Mouse (Mus musculus): ENCODE data around the gene Fen1. TPM values are rescaled to one million over a fixed set of nuclear protein-coding genes. Genes with fewer than 3 reads are reported as not detected.

Gene Fen1
- polyA plus RNA-seq (2012; rRNA removed) = 3.4 and 3.7 TPM in 2 replicates

DNA sequence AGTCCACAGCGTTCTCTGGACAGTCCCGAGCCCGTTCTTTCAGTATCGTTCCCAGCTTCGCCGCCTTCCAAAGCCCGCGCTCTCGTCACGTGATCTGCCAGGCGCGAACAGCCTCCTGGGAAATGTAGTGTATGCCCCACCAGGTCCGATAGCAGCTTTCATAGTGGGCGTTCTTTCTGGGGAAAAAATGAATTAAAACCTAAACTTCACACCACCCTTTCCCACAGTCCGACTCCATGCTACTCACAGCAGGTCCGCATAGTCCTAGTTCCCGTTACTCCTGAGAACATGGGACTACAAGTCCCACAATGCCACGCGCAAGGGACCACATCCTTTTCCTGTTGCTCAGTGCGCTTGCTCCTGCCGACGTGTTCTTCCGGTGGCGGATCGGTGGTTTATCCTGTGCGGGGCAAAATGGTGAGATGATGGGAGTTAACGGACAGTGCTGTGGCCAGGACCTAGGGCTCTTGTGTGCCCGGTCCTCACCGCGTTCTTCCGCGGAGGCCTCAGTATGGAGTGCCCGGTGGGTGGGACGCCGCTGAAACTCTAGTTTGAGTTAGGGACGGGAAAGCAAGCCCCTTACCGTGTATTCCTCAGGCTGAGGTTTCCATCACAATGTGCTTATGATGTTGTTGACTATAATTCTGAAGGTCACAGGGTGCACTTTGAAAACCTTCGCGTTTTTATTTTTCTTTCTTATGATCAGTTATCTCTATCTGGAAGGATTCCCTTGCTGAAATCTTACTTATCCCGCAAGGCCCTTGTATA, at the start of gene Fen1, which contains the start of gene Tmem258:
Gene Fen1, minus strand, starts transcription at position 322 of the 768 bp plus-strand sequence.
Gene Tmem258, plus strand, starts transcription at position 167 of the 768 bp plus-strand sequence.

GRCm38 (mm10) chr19:10240654-10241305, 36.8 kb upstream of the Fen1 start, which contains the start of gene Myrf:
TSS of gene Myrf (minus strand) at chr19:10240748.

DNA sequence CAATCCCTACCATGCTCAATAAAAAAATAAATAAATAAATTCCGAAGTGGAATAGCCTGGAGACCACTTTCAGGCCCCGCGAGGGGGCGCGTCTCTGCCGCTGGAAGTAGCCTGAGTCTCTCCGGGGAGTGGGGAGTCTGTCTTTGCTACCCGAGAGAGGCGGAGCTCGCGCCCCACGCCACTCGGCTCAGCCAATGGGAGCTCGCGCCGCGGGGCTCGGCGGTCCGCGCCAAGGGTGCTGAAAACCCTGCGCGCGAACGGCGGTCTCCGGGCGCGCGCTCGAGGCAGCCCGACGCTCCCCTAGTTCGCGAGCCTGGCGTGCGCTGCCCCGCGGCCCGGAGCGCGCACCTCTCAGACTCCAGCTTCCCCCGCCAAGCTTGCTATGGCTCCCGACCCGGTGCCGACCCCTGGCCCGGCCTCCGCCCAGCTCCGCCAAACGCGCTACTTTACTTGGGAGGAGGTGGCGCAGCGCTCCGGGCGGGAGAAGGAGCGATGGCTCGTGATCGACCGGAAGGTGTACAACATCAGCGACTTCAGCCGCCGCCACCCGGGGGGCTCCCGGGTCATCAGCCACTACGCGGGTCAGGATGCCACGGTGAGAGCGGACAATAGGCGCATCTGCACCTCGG, 21.2 kb downstream of the Fen1 start, which contains the start of gene Fads1:
Gene Fads1, plus strand, starts transcription at position 219 of the 629 bp plus-strand sequence.

Other genes starting within 250 kb of the Fen1 start
- gene Fth1, start 223.6 kb downstream of the Fen1 start, polyA plus RNA-seq (2012; rRNA removed) = 7,375 and 13,310 TPM in 2 replicates
- gene Best1, start 202.5 kb downstream of the Fen1 start, polyA plus RNA-seq (2012; rRNA removed) = 0.26 and 0.44 TPM in 2 replicates
- 4.8 TPM in 2 replicates for gene Rab3il1, start 202.5 kb downstream of the Fen1 start, polyA plus RNA-seq (2012; rRNA removed)
- 71.6 and 92.9 TPM in 2 replicates for gene Fads3, start 162.6 kb downstream of the Fen1 start, polyA plus RNA-seq (2012; rRNA removed)
- 13.9 and 15.2 TPM in 2 replicates for gene Fads2, start 102.4 kb downstream of the Fen1 start, polyA plus RNA-seq (2012; rRNA removed)
- gene Fads1, start 21.3 kb downstream of the Fen1 start, polyA plus RNA-seq (2012; rRNA removed) = 7.0 and 8.6 TPM in 2 replicates
- gene Tmem258, start 155 bp downstream of the Fen1 start, polyA plus RNA-seq (2012; rRNA removed) = 43.9 and 62.3 TPM in 2 replicates
- gene Myrf, start 36.6 kb upstream of the Fen1 start, polyA plus RNA-seq (2012; rRNA removed) = 129 and 137 TPM in 2 replicates
- gene Dagla, start 100.7 kb upstream of the Fen1 start, polyA plus RNA-seq (2012; rRNA removed) = 7.9 and 8.8 TPM in 2 replicates
- gene Syt7, start 184.9 kb upstream of the Fen1 start, polyA plus RNA-seq (2012; rRNA removed) = 4.6 and 5.7 TPM in 2 replicates